Mouse (Mus musculus) hindbrain, embryonic 16.5 days (tissue): ENCODE results near the gene Pibf1. TPM values are rescaled to one million over a fixed set of nuclear protein-coding genes. Genes with fewer than 3 reads are reported as not detected.

Source experiments
- ATAC-seq: fragments of 200-750 bp; cut with Nextera tagmentation; 2 replicates; pipeline ENCODE4 v1.8.0; 2017; ENCODE audit warnings: moderate TSS enrichment, moderate library complexity
- H3K27ac ChIP-seq: fragments of 300-500 bp; sonication (generic); 2 replicates; pipeline ENCODE4 v1.5.1; 2014; ENCODE audit warnings: low read depth, mild to moderate bottlenecking, control low read depth, low read length, moderate library complexity
- H3K27me3 ChIP-seq: fragments of 300-500 bp; sonication (generic); replicated peaks from 2 replicates; pipeline ENCODE4 v1.6.1; 2014; ENCODE audit warnings: low read length; ENCODE audit not compliant: control insufficient read depth, insufficient read depth
- H3K36me3 ChIP-seq: fragments of 300-500 bp; sonication (generic); 2 replicates; pipeline ENCODE4 v1.6.1; 2014; ENCODE audit warnings: mild to moderate bottlenecking, low read length, moderate library complexity, mixed read lengths; ENCODE audit not compliant: control insufficient read depth, insufficient read depth
- H3K4me1 ChIP-seq: fragments of 300-500 bp; sonication (generic); 2 replicates; pipeline ENCODE4 v1.6.1; 2014; ENCODE audit warnings: low read depth, low read length; ENCODE audit not compliant: control insufficient read depth, insufficient read depth
- H3K4me2 ChIP-seq: fragments of 300-500 bp; sonication (generic); 2 replicates; pipeline ENCODE4 v1.6.1; 2014; ENCODE audit warnings: mild to moderate bottlenecking, low read length, control low read depth, moderate library complexity
- H3K4me3 ChIP-seq: fragments of 300-500 bp; sonication (generic); 2 replicates; pipeline ENCODE4 v1.5.1; 2014; ENCODE audit warnings: mild to moderate bottlenecking, low read length, control low read depth, moderate library complexity
- H3K9ac ChIP-seq: fragments of 300-500 bp; sonication (generic); 2 replicates; pipeline ENCODE4 v1.6.1; 2014; ENCODE audit warnings: low read depth, mild to moderate bottlenecking, control low read depth, low read length, moderate library complexity
- H3K9me3 ChIP-seq: fragments of 300-500 bp; sonication (generic); 2 replicates; pipeline ENCODE4 v1.6.1; 2014; ENCODE audit warnings: mild to moderate bottlenecking, low read length, moderate library complexity; ENCODE audit not compliant: control insufficient read depth
- WGBS: fragments of 180-500 bp; shearing (Covaris S2); extraction: QIAGEN DNeasy Blood & Tissue Kit; methylation state at CpG from one replicate; pipeline ENCODE4 v1.1.7; 2014; 5-methylcytosine and 5-hydroxymethylcytosine counted together
- polyA plus RNA-seq: library from polyadenylated mRNA; unstranded; fragments of >200 nt; fragmentation: Nextera tagmentation; extraction: Ambion mirVana; gene quantifications from 2 replicates; pipeline ENCODE4 v1.2.1, GENCODE M21; 2015

Gene Pibf1
- polyA plus RNA-seq, 1 experiment from 2014 or later: 17.0 TPM

- 86% methylated on average over 2 of the region's 2 CpGs for WGBS
- Histone ChIP-seq H3K27ac (no peak overlapping the region), H3K4me3 (no peak overlapping the region), H3K36me3 (no peaks in the 10 kb centered on the region), H3K9me3 (no peaks in the 10 kb centered on the region), H3K4me1 (no peaks in the 10 kb centered on the region), H3K4me2 (no peak overlapping the region), H3K9ac (no peak overlapping the region), H3K27me3 (no peaks in the 10 kb centered on the region)
- ATAC-seq: no peak
Measured at GRCm38 (mm10) chr14:99274056-99274455, 174.8 kb downstream of the Pibf1 start.

GRCm38 (mm10) chr14:99275827-99276226, 176.6 kb downstream of the Pibf1 start:
- H3K9ac ChIP-seq: no peak overlapping the region
- no peak overlapping the region for H3K4me2 ChIP-seq
- H3K27me3 ChIP-seq: no peaks in the 10 kb centered on the region
- 34% methylated on average over 4 of the region's 4 CpGs for WGBS
- H3K36me3 ChIP-seq: no peaks in the 10 kb centered on the region
- H3K4me1 ChIP-seq: no peaks in the 10 kb centered on the region
- no peak overlapping the region for H3K4me3 ChIP-seq
- H3K27ac ChIP-seq: no peak overlapping the region
- H3K9me3 ChIP-seq: no peaks in the 10 kb centered on the region
- ATAC-seq: no peak

- Histone ChIP-seq H3K4me1 (no peaks in the 10 kb centered on the region), H3K9ac (no peak overlapping the region), H3K27me3 (no peaks in the 10 kb centered on the region), H3K36me3 (no peaks in the 10 kb centered on the region), H3K4me2 (no peak overlapping the region), H3K9me3 (no peaks in the 10 kb centered on the region), H3K27ac (no peak overlapping the region), H3K4me3 (no peak overlapping the region)
- 19% methylated on average over 9 of the region's 9 CpGs for WGBS
- no peak for ATAC-seq
Measured at GRCm38 (mm10) chr14:99278312-99278711, 179.1 kb downstream of the Pibf1 start.

GRCm38 (mm10) chr14:99278763-99279486, 179.7 kb downstream of the Pibf1 start:
- no peak overlapping the region for H3K9ac ChIP-seq
- no peaks in the 10 kb centered on the region for H3K4me1 ChIP-seq
- no peak overlapping the region for H3K4me3 ChIP-seq
- H3K36me3 ChIP-seq: no peaks in the 10 kb centered on the region
- H3K27ac ChIP-seq: no peak overlapping the region
- H3K4me2 ChIP-seq: no peak overlapping the region
- WGBS: 48% methylated on average over 12 of the region's 12 CpGs
- no peaks in the 10 kb centered on the region for H3K9me3 ChIP-seq
- no peak for ATAC-seq
- no peaks in the 10 kb centered on the region for H3K27me3 ChIP-seq

GRCm38 (mm10) chr14:99280399-99280798, 181.2 kb downstream of the Pibf1 start:
- Histone ChIP-seq H3K9me3 (no peaks in the 10 kb centered on the region), H3K4me3 (no peak overlapping the region), H3K9ac (no peak overlapping the region), H3K27me3 (no peaks in the 10 kb centered on the region), H3K4me1 (no peaks in the 10 kb centered on the region), H3K36me3 (no peaks in the 10 kb centered on the region), H3K27ac (no peak overlapping the region), H3K4me2 (no peak overlapping the region)
- ATAC-seq: no peak
- WGBS: 71% methylated on average over 5 of the region's 5 CpGs

- no peak overlapping the region for H3K9ac ChIP-seq
- 89% methylated on average over 5 of the region's 5 CpGs for WGBS
- H3K4me2 ChIP-seq: no peak overlapping the region
- no peak for ATAC-seq
- no peaks in the 10 kb centered on the region for H3K4me1 ChIP-seq
- H3K36me3 ChIP-seq: no peaks in the 10 kb centered on the region
- H3K27me3 ChIP-seq: no peaks in the 10 kb centered on the region
- H3K27ac ChIP-seq: no peak overlapping the region
- no peaks in the 10 kb centered on the region for H3K9me3 ChIP-seq
- no peak overlapping the region for H3K4me3 ChIP-seq
Measured at GRCm38 (mm10) chr14:99280825-99281433, 181.7 kb downstream of the Pibf1 start.

GRCm38 (mm10) chr14:99285486-99285885, 186.3 kb downstream of the Pibf1 start:
- Histone ChIP-seq H3K9me3 (no peaks in the 10 kb centered on the region), H3K36me3 (no peaks in the 10 kb centered on the region), H3K27ac (no peak overlapping the region), H3K9ac (no peak overlapping the region), H3K4me1 (no peaks in the 10 kb centered on the region), H3K4me3 (no peak overlapping the region), H3K4me2 (no peak overlapping the region), H3K27me3 (no peaks in the 10 kb centered on the region)
- WGBS: 90% methylated on average over 4 of the region's 4 CpGs
- ATAC-seq: no peak

GRCm38 (mm10) chr14:99292176-99292575, 193.0 kb downstream of the Pibf1 start:
- Histone ChIP-seq H3K4me2 (no peak overlapping the region), H3K27ac (no peak overlapping the region), H3K4me3 (no peak overlapping the region), H3K9me3 (no peaks in the 10 kb centered on the region), H3K27me3 (peaks cover under 1% of the 10 kb centered on the region; the same call in 1 of the 2 replicates), H3K36me3 (no peaks in the 10 kb centered on the region), H3K9ac (no peak overlapping the region), H3K4me1 (no peaks in the 10 kb centered on the region)
- 96% methylated on average over 5 of the region's 5 CpGs for WGBS
- no peak for ATAC-seq

- Histone ChIP-seq H3K4me1 (peaks cover 8% of the 10 kb centered on the region), H3K36me3 (no peaks in the 10 kb centered on the region), H3K9me3 (no peaks in the 10 kb centered on the region), H3K9ac (no peak overlapping the region), H3K4me2 (no peak overlapping the region), H3K27me3 (peaks cover 4% of the 10 kb centered on the region; the same call in 1 of the 2 replicates), H3K27ac (no peak overlapping the region), H3K4me3 (no peak overlapping the region)
- WGBS: 92% methylated on average over 8 of the region's 8 CpGs
- no peak for ATAC-seq
Measured at GRCm38 (mm10) chr14:99294424-99294823, 195.2 kb downstream of the Pibf1 start.
